Mouse (Mus musculus) hindbrain, embryonic 11.5 days (tissue): ENCODE results near the gene Cited2. TPM values are rescaled to one million over a fixed set of nuclear protein-coding genes. Genes with fewer than 3 reads are reported as not detected.

ENCODE experiments used
- ATAC-seq: fragments of 200-750 bp; cut with Nextera tagmentation; 2 replicates; pipeline ENCODE4 v1.8.0; 2017; ENCODE audit warnings: mild to moderate bottlenecking, moderate TSS enrichment, moderate library complexity; ENCODE audit not compliant: low FRiP score
- DNase-seq: peaks from one replicate; pipeline ENCODE4 v3.0.0-alpha.2; 2015; ENCODE audit warnings: low spot score
- H3K27ac ChIP-seq: fragments of 300-500 bp; sonication (generic); 2 replicates; pipeline ENCODE4 v1.5.1; 2014; ENCODE audit warnings: mild to moderate bottlenecking, low read depth, low read length
- H3K27me3 ChIP-seq: fragments of 300-500 bp; sonication (generic); 2 replicates; pipeline ENCODE4 v1.6.1; 2014; ENCODE audit warnings: mild to moderate bottlenecking, low read length, moderate library complexity, mixed read lengths; ENCODE audit not compliant: control insufficient read depth, insufficient read depth
- H3K36me3 ChIP-seq: fragments of 300-500 bp; sonication (generic); 2 replicates; pipeline ENCODE4 v1.6.1; 2014; ENCODE audit warnings: mild to moderate bottlenecking, low read length, moderate library complexity, mixed read lengths; ENCODE audit not compliant: control insufficient read depth, insufficient read depth
- H3K4me1 ChIP-seq: fragments of 300-500 bp; sonication (generic); replicated peaks from 2 replicates; pipeline ENCODE4 v1.6.1; 2014; ENCODE audit warnings: low read length, mixed read lengths; ENCODE audit not compliant: control insufficient read depth, insufficient read depth
- H3K4me2 ChIP-seq: fragments of 300-500 bp; sonication (generic); replicated peaks from 2 replicates; pipeline ENCODE4 v1.6.1; 2014; ENCODE audit warnings: mild to moderate bottlenecking, low read depth, low read length
- H3K4me3 ChIP-seq: fragments of 300-500 bp; sonication (generic); 2 replicates; pipeline ENCODE4 v1.5.1; 2014; ENCODE audit warnings: low read depth, low read length
- H3K9ac ChIP-seq: fragments of 300-500 bp; sonication (generic); 2 replicates; pipeline ENCODE4 v1.6.1; 2014; ENCODE audit warnings: low read depth, low read length
- H3K9me3 ChIP-seq: fragments of 300-500 bp; sonication (generic); 2 replicates; pipeline ENCODE4 v1.6.1; 2016; ENCODE audit warnings: low read length; ENCODE audit not compliant: control insufficient read depth
- WGBS: fragments of 180-500 bp; shearing (Covaris S2); extraction: QIAGEN DNeasy Blood & Tissue Kit; methylation state at CpG from one replicate; pipeline ENCODE4 v1.1.7; 2014; 5-methylcytosine and 5-hydroxymethylcytosine counted together
- polyA plus RNA-seq: library from polyadenylated mRNA; unstranded; fragments of >200 nt; fragmentation: Nextera tagmentation; extraction: Ambion mirVana; gene quantifications from 2 replicates; pipeline ENCODE4 v1.2.1, GENCODE M21; 2014

Gene Cited2
- polyA plus RNA-seq, 1 experiment from 2014 or later: 109 TPM

GRCm38 (mm10) chr10:17689806-17690205, 33.2 kb upstream of the Cited2 start:
- no peaks in the 10 kb centered on the region for H3K4me1 ChIP-seq

GRCm38 (mm10) chr10:17691709-17692108, 31.3 kb upstream of the Cited2 start:
- H3K36me3 ChIP-seq: no peaks in the 10 kb centered on the region
- 77% methylated on average over 1 of the region's 1 CpGs for WGBS
- ATAC-seq: no peak

More at GRCm38 (mm10) chr10:17689806-17690205, 33.2 kb upstream of the Cited2 start:
- no peaks in the 10 kb centered on the region for H3K36me3 ChIP-seq
- H3K27ac ChIP-seq: no peak overlapping the region
- 66% methylated on average over 4 of the region's 4 CpGs for WGBS
- H3K27me3 ChIP-seq: no peaks in the 10 kb centered on the region
- H3K4me2 ChIP-seq: no peak overlapping the region
- no peaks in the 10 kb centered on the region for H3K9me3 ChIP-seq
- no peak for DNase-seq
- H3K4me3 ChIP-seq: no peak overlapping the region
- no peak overlapping the region for H3K9ac ChIP-seq
- no peak for ATAC-seq

GRCm38 (mm10) chr10:17695801-17696200, 27.2 kb upstream of the Cited2 start:
- Histone ChIP-seq H3K27me3 (no peaks in the 10 kb centered on the region), H3K4me1 (no peaks in the 10 kb centered on the region), H3K27ac (no peak overlapping the region), H3K9me3 (no peaks in the 10 kb centered on the region), H3K4me3 (no peak overlapping the region), H3K4me2 (no peak overlapping the region), H3K36me3 (no peaks in the 10 kb centered on the region), H3K9ac (no peak overlapping the region)
- 77% methylated on average over 3 of the region's 3 CpGs for WGBS
- ATAC-seq (no peak), DNase-seq (no peak)

More at GRCm38 (mm10) chr10:17691709-17692108, 31.3 kb upstream of the Cited2 start:
- no peaks in the 10 kb centered on the region for H3K27me3 ChIP-seq
- H3K27ac ChIP-seq: no peak overlapping the region
- no peak overlapping the region for H3K9ac ChIP-seq
- DNase-seq: no peak
- H3K4me1 ChIP-seq: no peaks in the 10 kb centered on the region
- no peaks in the 10 kb centered on the region for H3K9me3 ChIP-seq
- no peak overlapping the region for H3K4me3 ChIP-seq
- H3K4me2 ChIP-seq: no peak overlapping the region

GRCm38 (mm10) chr10:17697376-17698265, 25.4 kb upstream of the Cited2 start:
- Histone ChIP-seq H3K27ac (no peak overlapping the region), H3K27me3 (no peaks in the 10 kb centered on the region), H3K4me2 (no peak overlapping the region), H3K36me3 (no peaks in the 10 kb centered on the region), H3K9me3 (no peaks in the 10 kb centered on the region), H3K9ac (no peak overlapping the region), H3K4me3 (no peak overlapping the region), H3K4me1 (no peaks in the 10 kb centered on the region)
- WGBS: 60% methylated on average over 7 of the region's 7 CpGs
- no peak for ATAC-seq
- DNase-seq: no peak

DNA sequence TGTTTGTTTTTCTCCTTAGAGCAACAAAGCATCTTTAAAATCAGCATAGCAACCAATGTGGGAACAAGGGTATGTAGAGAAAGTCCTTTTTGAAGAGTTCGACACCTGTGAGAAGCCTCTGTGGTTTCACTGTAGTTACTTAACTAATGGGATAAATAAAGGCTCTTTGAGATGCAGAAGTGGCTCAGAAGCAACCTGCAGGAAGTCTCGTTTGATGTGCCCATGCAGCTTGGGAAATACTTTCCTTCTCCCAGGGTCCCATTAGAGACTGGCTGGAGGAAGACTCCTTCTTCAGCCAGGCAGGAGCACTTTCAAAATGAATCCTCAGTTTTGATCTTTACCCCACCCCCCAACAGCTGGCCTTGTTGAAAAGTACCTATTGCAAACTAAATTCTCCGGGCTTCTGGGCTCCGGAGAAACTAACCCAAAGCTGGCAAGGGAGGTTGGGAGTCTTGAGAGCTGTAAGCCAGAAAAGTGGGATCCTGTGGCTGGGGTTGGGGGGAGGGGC, 17.5 kb upstream of the Cited2 start:
- Histone ChIP-seq H3K4me3 (no peak overlapping the region), H3K9ac (no peak overlapping the region), H3K36me3 (no peaks in the 10 kb centered on the region), H3K27ac (no peak overlapping the region), H3K9me3 (no peaks in the 10 kb centered on the region), H3K4me2 (no peak overlapping the region), H3K27me3 (no peaks in the 10 kb centered on the region), H3K4me1 (no peaks in the 10 kb centered on the region)
- DNase-seq: no peak
- no peak for ATAC-seq
- 18% methylated on average over 4 of the region's 4 CpGs for WGBS

- H3K9ac ChIP-seq: no peak overlapping the region
- no peak overlapping the region for H3K4me3 ChIP-seq
- no peaks in the 10 kb centered on the region for H3K4me1 ChIP-seq
- DNase-seq (no peak), ATAC-seq (no peak)
- H3K36me3 ChIP-seq: no peaks in the 10 kb centered on the region
- H3K27me3 ChIP-seq: no peaks in the 10 kb centered on the region
- no peak overlapping the region for H3K4me2 ChIP-seq
- H3K27ac ChIP-seq: no peak overlapping the region
- no peaks in the 10 kb centered on the region for H3K9me3 ChIP-seq
- WGBS: 86% methylated on average over 3 of the region's 3 CpGs
Observed at GRCm38 (mm10) chr10:17710753-17711152, 12.3 kb upstream of the Cited2 start.

GRCm38 (mm10) chr10:17719009-17719570, 3.9 kb upstream of the Cited2 start:
- no peaks in the 10 kb centered on the region for H3K36me3 ChIP-seq
- WGBS: 87% methylated on average over 4 of the region's 4 CpGs
- H3K4me3 ChIP-seq: no peak overlapping the region
- H3K9ac ChIP-seq: no peak overlapping the region
- no peaks in the 10 kb centered on the region for H3K27me3 ChIP-seq
- DNase-seq (no peak), ATAC-seq (no peak)
- H3K4me2 ChIP-seq: no peak overlapping the region
- H3K4me1 ChIP-seq: no peaks in the 10 kb centered on the region
- no peak overlapping the region for H3K27ac ChIP-seq
- H3K9me3 ChIP-seq: no peaks in the 10 kb centered on the region

DNA sequence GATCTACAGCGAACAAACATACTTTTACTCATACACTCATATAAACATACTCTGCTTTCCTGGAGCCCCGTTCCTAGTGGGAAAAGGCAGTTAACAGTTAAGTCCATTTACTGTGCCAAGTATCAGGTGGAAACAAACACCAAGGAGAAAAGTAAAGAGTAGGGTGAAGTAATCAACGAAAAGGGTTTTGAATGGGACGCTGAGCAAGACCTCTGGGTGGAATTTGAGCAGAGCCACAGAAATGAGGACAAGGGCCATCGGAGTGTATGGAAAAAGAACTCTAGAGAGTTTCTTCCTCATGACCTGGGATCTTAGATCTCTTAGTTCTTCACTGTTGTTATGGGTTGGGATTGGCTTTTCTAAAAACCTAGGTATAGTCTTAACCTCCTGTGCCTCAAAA, 3.4 kb upstream of the Cited2 start:
- H3K27me3 ChIP-seq: no peaks in the 10 kb centered on the region
- no peak overlapping the region for H3K4me3 ChIP-seq
- no peak overlapping the region for H3K27ac ChIP-seq
- no peaks in the 10 kb centered on the region for H3K9me3 ChIP-seq
- no peak for ATAC-seq
- no peaks in the 10 kb centered on the region for H3K36me3 ChIP-seq
- no peak overlapping the region for H3K9ac ChIP-seq
- no peak overlapping the region for H3K4me2 ChIP-seq
- no peaks in the 10 kb centered on the region for H3K4me1 ChIP-seq
- DNase-seq: no peak
- 95% methylated on average over 5 of the region's 5 CpGs for WGBS
